Mouse (Mus musculus) erythroblast, embryonic 14.5 days (primary cell): ENCODE results near the gene Osbpl7. TPM values are rescaled to one million over a fixed set of nuclear protein-coding genes. Genes with fewer than 3 reads are reported as not detected.
A peak's percentile ranks its signal among the peaks of the same experiment; 100 is the strongest.

ENCODE experiments used
- H3K27me3 ChIP-seq: 2 replicates; pipeline ENCODE4 v1.6.1; 2012; ENCODE audit warnings: inconsistent platforms; ENCODE audit not compliant: control insufficient read depth
- H3K36me3 ChIP-seq: 2 replicates; pipeline ENCODE4 v1.6.1; 2012; ENCODE audit warnings: mild to moderate bottlenecking, inconsistent platforms; ENCODE audit not compliant: control insufficient read depth
- H3K4me1 ChIP-seq: 2 replicates; pipeline ENCODE4 v1.6.1; 2012; ENCODE audit warnings: inconsistent platforms; ENCODE audit not compliant: control insufficient read depth
- H3K4me3 ChIP-seq: replicated peaks from 2 replicates; pipeline ENCODE3; 2012; ENCODE audit warnings: moderate library complexity, mild to moderate bottlenecking, inconsistent platforms
- H3K9me3 ChIP-seq: 2 replicates; pipeline ENCODE4 v1.6.1; 2012; ENCODE audit warnings: low read length, inconsistent platforms, mixed read lengths; ENCODE audit not compliant: control insufficient read depth
- GATA1 ChIP-seq: IDR thresholded peaks from 2 replicates; pipeline ENCODE4 v1.6.1; 2012; ENCODE audit warnings: low read length, inconsistent platforms, mixed read lengths
- TAL1 ChIP-seq: IDR thresholded peaks from 3 replicates; pipeline ENCODE4 v1.6.1; 2012; ENCODE audit warnings: low read length, inconsistent platforms, mixed read lengths
- polyA plus RNA-seq: library from polyadenylated mRNA; stranded (reverse); fragments of >175 nt; gene quantifications from 2 replicates; pipeline ENCODE4 v1.2.3, GENCODE M21; 2012

Osbpl7 gene
- 0.10 and 0.16 TPM in 2 replicates for polyA plus RNA-seq

- Histone ChIP-seq H3K4me1 (peaks cover 28% of the 10 kb centered on the region), H3K27me3 (no peaks in the 10 kb centered on the region), H3K9me3 (no peaks in the 10 kb centered on the region), H3K4me3 (peak within 1 kb of the TSS; percentile 68), H3K36me3 (peaks cover 43% of the 10 kb centered on the region)
- TF ChIP-seq GATA1 (no peak), TAL1 (no peak)
These were observed at the start of gene Osbpl7 for GRCm38 (mm10) chr11:97050216-97050943. TSS of gene Osbpl7 (plus strand) at chr11:97050628.

GRCm38 (mm10) chr11:97003170-97003569, 47.3 kb upstream of the Osbpl7 start:
- no peak overlapping the region for H3K4me3 ChIP-seq
- H3K36me3 ChIP-seq: no peaks in the 10 kb centered on the region
- TF ChIP-seq TAL1 (no peak), GATA1 (no peak)
- no peaks in the 10 kb centered on the region; the same call in none of the 2 replicates for H3K4me1 ChIP-seq
- H3K27me3 ChIP-seq: peaks cover 54% of the 10 kb centered on the region
- no peaks in the 10 kb centered on the region for H3K9me3 ChIP-seq

- Histone ChIP-seq H3K4me3 (no peak overlapping the region), H3K27me3 (peaks cover 68% of the 10 kb centered on the region), H3K36me3 (no peaks in the 10 kb centered on the region), H3K9me3 (no peaks in the 10 kb centered on the region), H3K4me1 (no peaks in the 10 kb centered on the region; the same call in none of the 2 replicates)
- TF ChIP-seq GATA1 (no peak), TAL1 (no peak)
These were observed 43.2 kb upstream of the Osbpl7 start for GRCm38 (mm10) chr11:97007093-97007794.

GRCm38 (mm10) chr11:97009198-97009790, 41.1 kb upstream of the Osbpl7 start:
- no peaks in the 10 kb centered on the region for H3K9me3 ChIP-seq
- no peaks in the 10 kb centered on the region for H3K36me3 ChIP-seq
- TF ChIP-seq TAL1: no peak
- TF ChIP-seq GATA1: no peak
- H3K4me1 ChIP-seq: no peaks in the 10 kb centered on the region; the same call in none of the 2 replicates
- H3K4me3 ChIP-seq: no peak overlapping the region
- peaks cover 77% of the 10 kb centered on the region for H3K27me3 ChIP-seq

- TF ChIP-seq TAL1: no peak
- no peak for TF ChIP-seq GATA1
- Histone ChIP-seq H3K4me3 (no peak within 1 kb of the TSS), H3K36me3 (no peaks in the 10 kb centered on the region), H3K27me3 (peaks cover 93% of the 10 kb centered on the region), H3K4me1 (no peaks in the 10 kb centered on the region), H3K9me3 (no peaks in the 10 kb centered on the region; the same call in 1 of the 2 replicates)
These were observed 37.2 kb upstream of the Osbpl7 start, which contains the start of gene Sp6 for GRCm38 (mm10) chr11:97013121-97013670. TSS of gene Sp6 (plus strand) at chr11:97013394.

- peaks cover 97% of the 10 kb centered on the region for H3K27me3 ChIP-seq
- H3K4me1 ChIP-seq: peaks cover 12% of the 10 kb centered on the region
- no peak overlapping the region for H3K4me3 ChIP-seq
- H3K36me3 ChIP-seq: no peaks in the 10 kb centered on the region
- TF ChIP-seq TAL1 (no peak), GATA1 (no peak)
- peaks cover 15% of the 10 kb centered on the region; the same call in 1 of the 2 replicates for H3K9me3 ChIP-seq
These were observed 32.5 kb upstream of the Osbpl7 start for GRCm38 (mm10) chr11:97017696-97018582.

GRCm38 (mm10) chr11:97018583-97019344, 31.7 kb upstream of the Osbpl7 start:
- Histone ChIP-seq H3K36me3 (no peaks in the 10 kb centered on the region), H3K4me3 (no peak overlapping the region), H3K9me3 (peaks cover 15% of the 10 kb centered on the region; the same call in 1 of the 2 replicates), H3K27me3 (peaks cover 98% of the 10 kb centered on the region), H3K4me1 (peaks cover 12% of the 10 kb centered on the region)
- TF ChIP-seq GATA1 (no peak), TAL1 (no peak)
